Mouse (Mus musculus) lung, postnatal 25 days (tissue): ENCODE measurements around the gene Cyp4f37.
"Not testable (repeated sequence)": the region's sequence is repeated elsewhere in the genome, so short reads cannot be mapped to it uniquely, and the experiment has no call there.

Source experiments
- DNase-seq: peaks from one replicate; pipeline ENCODE4 v3.0.0; 2022; ENCODE audit warnings: low spot score

The Cyp4f37 gene

DNA sequence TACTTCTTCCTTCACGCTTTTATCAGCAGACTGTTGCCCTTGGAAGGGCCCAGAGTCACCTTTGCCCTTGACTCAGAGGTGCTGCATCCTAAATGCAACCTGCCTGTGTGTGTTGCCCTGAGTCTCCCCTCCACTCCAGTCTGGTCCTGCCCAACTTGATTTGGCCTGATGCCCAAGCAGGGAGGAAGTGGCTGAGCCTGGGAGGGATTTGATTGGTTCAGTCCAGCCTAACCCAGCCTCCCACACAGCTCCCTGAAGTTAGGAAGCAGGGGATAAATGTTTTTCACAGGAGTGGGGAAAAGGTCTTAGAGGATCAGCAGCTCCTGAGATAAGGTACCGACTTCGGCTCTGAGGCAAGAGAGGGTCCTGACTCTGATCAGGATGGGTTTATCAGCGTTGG is at the start of gene Cyp4f37:
Gene Cyp4f37, plus strand, starts transcription at position 292 of the 400 bp plus-strand sequence.
- DNase-seq: not testable (repeated sequence)

- not testable (repeated sequence) for DNase-seq
These were observed 47.8 kb upstream of the Cyp4f37 start for GRCm38 (mm10) chr17:32573286-32573685.

DNA sequence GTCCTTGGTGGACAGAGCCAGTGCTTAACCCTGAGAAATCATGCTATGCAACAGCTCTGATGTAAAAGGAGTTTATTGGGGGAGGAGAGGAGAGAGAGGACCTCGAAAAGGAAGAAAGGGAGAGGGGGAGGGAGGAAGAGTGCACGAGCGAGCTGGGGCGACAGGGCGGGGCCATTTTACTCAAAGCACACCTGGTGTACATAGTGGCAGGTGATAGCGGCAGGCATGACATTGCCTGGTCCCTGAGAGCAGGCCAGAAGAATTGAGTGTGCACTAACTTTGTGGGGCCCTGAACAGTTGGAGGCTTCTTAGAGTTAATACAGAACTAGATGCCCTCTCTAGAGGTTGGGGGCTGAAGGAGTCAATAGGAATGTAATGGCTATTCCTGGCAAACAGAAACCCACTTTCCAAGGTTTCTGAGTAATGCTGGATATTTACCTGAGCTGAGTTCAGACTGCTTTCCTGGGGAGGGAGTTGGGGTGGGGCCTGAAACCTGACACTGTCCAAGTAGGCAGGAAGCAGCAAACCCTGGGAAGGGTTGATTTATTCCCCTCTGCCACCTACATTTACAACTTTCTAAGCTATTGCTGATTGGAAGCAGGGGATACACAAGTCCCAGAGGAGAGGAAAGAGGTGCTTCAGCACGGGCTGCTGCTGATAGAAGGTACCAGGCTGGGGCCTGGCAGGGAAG is 43.5 kb upstream of the Cyp4f37 start:
- DNase-seq: no peak

- no peak for DNase-seq
These were observed 24.6 kb upstream of the Cyp4f37 start for GRCm38 (mm10) chr17:32596494-32596893.

DNA sequence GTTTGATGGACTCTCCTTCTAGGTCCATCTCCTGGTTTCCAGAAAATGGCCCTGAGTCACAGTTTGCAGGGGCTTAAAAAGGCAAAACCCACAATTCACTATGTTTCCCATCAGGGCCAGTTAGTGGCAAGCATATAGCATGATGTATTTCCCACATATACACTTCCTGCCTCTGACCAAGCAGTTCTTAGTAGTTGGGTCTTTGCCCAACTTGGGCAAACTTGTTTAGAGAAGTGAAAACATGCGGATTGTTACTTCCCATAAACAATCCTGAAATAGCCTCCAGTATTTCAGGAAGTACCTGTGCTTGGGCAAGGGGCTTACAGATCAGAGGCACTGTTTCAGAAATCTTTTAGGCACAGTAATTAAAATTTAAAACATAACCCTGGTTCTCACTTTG is 13.1 kb upstream of the Cyp4f37 start:
- peak; percentile 32 for DNase-seq

- not testable (repeated sequence) for DNase-seq
These were observed 10.9 kb upstream of the Cyp4f37 start for GRCm38 (mm10) chr17:32610231-32610630.

GRCm38 (mm10) chr17:32610896-32611295 is 10.2 kb upstream of the Cyp4f37 start:
- no peak for DNase-seq

DNA sequence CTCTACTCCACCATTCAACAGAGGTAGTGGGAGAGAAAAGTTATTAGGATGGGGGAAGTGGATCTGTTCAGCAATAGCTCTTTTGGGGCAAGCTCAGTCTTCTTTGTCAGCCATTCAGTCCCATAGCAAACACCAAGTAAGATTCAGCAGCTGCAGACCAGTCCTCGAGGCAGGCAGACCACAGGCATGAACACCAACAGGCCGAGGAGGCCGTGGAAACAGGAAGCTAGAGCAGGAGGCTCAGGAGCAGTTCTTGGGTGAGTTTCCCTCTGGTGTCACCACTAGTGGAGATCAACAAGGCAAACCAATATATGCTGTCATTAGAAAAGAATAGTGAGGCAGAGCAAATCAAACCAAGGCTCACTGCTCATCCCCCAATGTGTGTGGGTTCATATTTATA is 8.7 kb upstream of the Cyp4f37 start:
- DNase-seq: no peak

GRCm38 (mm10) chr17:32617252-32617651 is 3.9 kb upstream of the Cyp4f37 start:
- no peak for DNase-seq

- DNase-seq: not testable (repeated sequence)
These were observed 8.6 kb downstream of the Cyp4f37 start for GRCm38 (mm10) chr17:32629726-32630125.

- DNase-seq: no peak
These were observed 10.8 kb downstream of the Cyp4f37 start for GRCm38 (mm10) chr17:32631936-32632335.

- DNase-seq: not testable (repeated sequence)
These were observed 13.3 kb downstream of the Cyp4f37 start for GRCm38 (mm10) chr17:32634242-32634971.

GRCm38 (mm10) chr17:32634972-32635314 is 13.8 kb downstream of the Cyp4f37 start:
- peak; percentile 71 for DNase-seq

- DNase-seq: no peak
These were observed 15.2 kb downstream of the Cyp4f37 start for GRCm38 (mm10) chr17:32636341-32636740.

DNA sequence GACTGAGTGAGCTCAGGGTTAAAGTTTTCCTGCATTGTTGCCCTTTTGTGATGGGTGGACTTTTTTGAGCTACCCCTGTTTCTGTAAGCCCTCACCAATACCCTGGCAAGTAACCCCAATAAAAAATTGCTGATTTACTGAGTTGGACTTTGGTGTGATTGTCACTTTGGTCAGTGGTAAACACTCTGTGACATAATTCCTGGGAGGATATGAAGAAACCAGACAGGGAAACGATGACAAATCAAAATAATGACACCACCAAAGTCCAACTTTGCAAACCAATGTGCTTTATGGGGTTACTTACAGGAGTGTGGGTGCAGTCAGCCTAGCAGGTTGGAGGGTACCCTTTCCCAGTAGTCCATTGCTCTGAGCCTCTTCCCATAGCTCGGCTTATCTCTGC is 16.0 kb downstream of the Cyp4f37 start:
- DNase-seq: no peak

- DNase-seq: no peak
These were observed 25.5 kb downstream of the Cyp4f37 start for GRCm38 (mm10) chr17:32646631-32647030.

DNA sequence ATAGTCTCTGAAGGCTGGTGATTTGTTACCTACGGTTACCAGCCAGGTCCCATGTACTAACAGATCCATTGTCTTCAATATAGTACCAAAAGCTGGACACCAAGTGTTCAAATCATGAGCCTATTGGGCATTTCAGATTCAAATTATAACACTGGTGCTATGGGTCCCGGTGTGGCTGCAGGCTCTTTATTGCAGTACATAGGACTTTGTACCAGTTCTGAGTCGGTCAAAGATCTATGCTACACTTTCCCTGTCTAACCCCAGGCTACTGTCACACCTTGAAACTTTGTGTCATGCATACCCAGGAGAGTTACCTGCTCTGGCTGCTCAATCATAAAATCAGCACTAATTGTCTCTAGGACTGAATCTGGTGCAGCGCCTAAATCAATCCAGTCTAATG is 32.8 kb downstream of the Cyp4f37 start:
- DNase-seq: no peak

- DNase-seq: no peak
These were observed 35.9 kb downstream of the Cyp4f37 start for GRCm38 (mm10) chr17:32657041-32657440.

GRCm38 (mm10) chr17:32658246-32658645 is 37.1 kb downstream of the Cyp4f37 start:
- no peak for DNase-seq

- peak; percentile 62 for DNase-seq
These were observed 37.6 kb downstream of the Cyp4f37 start, which contains the start of gene Cyp4f40 for GRCm38 (mm10) chr17:32658712-32659111. Gene Cyp4f40 (plus strand): TSS chr17:32658900.

DNA sequence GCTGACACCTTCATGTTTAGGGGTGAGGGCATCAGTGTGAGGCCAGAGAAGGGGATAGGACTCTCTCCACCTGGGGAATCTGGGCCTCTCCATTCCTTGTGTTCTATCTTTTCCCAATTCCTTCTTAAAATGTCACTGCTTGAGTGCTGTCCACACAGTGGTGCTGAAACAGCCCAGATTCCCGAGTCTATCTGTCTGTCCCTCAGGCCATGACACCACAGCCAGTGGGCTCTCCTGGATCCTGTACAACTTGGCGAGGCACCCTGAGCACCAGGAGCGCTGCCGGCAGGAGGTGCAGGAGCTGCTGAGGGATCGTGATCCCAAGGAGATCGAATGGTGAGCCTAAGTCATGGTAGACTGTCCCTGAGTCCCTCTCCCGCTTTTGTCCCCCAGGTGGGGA is 52.9 kb downstream of the Cyp4f37 start:
- DNase-seq: no peak

DNA sequence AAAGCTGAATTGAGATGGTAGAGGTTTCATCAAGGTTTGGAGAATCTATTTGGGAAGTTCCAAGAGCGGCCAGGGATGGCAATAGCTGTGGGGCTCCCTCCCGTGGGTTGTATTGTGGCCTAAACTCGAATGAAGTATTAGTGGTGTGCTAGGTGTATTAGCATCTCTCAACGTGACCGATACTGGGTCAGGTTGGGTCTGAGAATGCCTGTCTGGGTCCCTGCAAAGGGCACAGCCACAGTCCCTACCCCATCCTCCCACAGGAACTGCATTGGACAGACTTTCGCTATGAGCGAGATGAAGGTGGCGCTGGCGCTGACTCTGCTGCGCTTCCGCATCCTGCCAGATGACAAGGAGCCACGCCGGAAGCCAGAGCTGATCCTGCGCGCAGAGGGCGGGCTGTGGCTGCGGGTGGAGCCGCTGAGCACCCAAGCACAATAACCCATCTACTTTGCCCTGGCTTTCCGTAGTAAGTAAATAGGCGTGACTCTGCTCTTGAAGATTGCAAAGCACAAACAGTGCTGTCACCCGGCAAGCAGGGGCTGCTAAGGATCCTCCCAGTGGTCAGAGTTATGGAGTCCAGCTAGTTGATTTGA is 55.0 kb downstream of the Cyp4f37 start:
- no peak for DNase-seq

DNA sequence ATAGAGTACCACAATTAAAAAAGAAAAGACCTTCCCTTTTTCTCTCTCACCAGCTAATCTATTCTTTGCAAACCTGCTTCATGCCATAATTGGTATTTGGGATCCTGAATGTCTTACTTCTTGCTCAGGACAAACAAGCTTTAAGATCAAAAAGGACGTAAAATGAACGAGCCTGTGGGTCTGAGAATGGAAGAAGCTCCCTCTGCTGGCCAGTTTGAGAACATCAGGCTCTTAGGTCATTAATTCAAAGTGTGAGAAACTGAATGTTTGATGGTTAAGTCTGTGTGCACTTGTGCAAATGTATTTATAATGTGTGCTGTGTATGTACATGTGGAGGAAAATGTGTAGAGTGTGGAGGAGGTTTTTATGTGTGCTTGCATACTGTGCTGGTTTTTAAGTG is 59.3 kb downstream of the Cyp4f37 start:
- peak; percentile 23 for DNase-seq
